Mouse (Mus musculus) heart, adult 11 months (tissue): ENCODE results near the gene Rmnd5a.
A peak's percentile ranks its signal among the peaks of the same experiment; 100 is the strongest.

Experiments used
- DNase-seq: peaks from one replicate; pipeline ENCODE4 v3.0.0; 2022

Rmnd5a gene

GRCm38 (mm10) chr6:71369416-71369815, 71.0 kb downstream of the Rmnd5a start:
- peak; percentile 28 for DNase-seq

DNA sequence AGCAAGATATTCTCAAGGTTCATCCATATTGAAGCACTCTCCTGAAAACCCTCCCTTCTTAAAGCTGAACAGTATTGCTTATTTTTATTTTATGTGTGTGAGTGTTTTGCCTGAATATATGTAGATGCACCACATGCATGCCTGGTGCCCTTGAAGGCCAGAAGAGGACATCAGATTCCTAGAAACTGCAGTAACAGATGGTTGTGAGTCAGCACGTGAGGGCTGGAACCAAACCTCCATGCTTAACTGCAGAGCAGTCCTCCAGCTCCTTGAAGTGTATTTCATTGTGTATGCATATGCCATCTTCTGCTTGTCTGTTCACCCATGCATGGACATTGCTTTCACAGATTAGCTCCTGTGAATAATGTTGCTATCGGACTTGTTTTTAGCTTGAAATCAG, 76.4 kb downstream of the Rmnd5a start:
- DNase-seq = peak; percentile 14

DNA sequence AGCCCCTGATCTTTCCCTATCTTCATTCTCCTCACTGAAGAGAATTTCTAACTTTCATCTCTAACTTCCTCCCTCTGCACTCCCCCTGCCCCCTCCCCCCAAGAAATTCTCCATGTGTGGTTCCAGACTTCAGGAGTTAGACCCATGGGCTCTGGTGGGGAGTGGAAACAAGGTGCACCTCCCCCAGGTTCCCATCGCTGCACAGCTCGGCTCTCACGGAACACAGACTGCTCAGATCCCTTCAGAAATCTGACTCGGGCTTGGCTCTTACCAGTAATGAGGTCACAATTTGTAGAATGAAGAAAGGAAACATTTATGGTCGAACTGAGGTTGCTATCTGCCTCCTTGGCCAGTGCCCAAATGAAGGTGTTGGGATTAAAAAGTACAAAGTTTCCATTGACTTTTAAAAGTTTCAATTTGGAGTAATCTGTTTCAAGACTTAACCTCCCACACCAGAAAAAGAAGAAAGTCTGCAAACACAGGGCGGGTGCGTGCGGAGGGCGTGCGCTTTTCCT, 79.2 kb downstream of the Rmnd5a start:
- DNase-seq = no peak

DNA sequence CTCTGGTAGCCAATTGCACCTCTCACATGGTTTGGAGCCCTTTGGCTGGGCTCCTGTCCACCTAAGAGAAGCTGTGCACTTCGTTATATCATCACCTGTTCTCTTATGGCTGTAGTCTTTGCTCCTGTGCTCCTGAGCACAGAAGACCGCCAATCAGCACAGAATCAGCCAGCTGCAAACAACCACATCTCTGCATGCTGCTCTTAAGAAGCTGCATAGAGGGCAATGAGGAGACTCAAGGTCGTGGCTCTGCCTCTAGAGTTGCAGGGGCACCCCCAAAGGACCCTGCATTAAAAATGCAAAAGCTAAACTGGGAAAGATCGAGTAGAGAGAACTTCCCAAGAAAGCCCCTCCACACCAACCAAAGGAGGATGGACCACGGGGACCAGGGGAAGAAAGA, 79.7 kb downstream of the Rmnd5a start:
- no peak for DNase-seq

- DNase-seq = peak; percentile 77
Measured at GRCm38 (mm10) chr6:71360221-71360620, 80.2 kb downstream of the Rmnd5a start.

- DNase-seq = no peak
Measured at GRCm38 (mm10) chr6:71357493-71357892, 82.9 kb downstream of the Rmnd5a start.

GRCm38 (mm10) chr6:71353722-71354121, 86.7 kb downstream of the Rmnd5a start:
- DNase-seq = no peak

- DNase-seq = no peak
Measured at GRCm38 (mm10) chr6:71352866-71353427, 87.5 kb downstream of the Rmnd5a start.

- no peak for DNase-seq
Measured at GRCm38 (mm10) chr6:71352201-71352600, 88.2 kb downstream of the Rmnd5a start.

GRCm38 (mm10) chr6:71351201-71351600, 89.2 kb downstream of the Rmnd5a start:
- no peak for DNase-seq

DNA sequence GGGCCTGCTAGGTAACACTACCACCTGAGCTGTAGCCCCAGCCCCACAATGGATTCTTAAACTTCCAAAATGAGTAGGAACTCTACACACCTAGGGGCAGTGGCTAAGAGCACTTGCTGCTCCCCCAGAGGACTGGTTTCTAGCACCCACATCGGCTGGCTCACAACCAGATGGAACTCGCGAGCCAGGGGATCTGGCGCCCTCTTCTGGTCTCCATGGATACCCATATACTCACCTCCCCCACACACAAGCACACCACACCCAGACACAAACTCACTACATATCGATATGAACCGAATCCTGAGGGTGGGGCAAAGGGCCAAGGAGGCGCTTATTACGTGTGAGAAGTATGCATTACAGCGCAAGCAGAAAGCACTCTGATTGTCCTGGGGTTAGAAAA, 92.4 kb downstream of the Rmnd5a start:
- no peak for DNase-seq

- DNase-seq = no peak
Measured at GRCm38 (mm10) chr6:71341179-71341578, 99.3 kb downstream of the Rmnd5a start.

- peak; percentile 41 for DNase-seq
Measured at GRCm38 (mm10) chr6:71339351-71339750, 101.1 kb downstream of the Rmnd5a start.

- peak; percentile 14 for DNase-seq
Measured at GRCm38 (mm10) chr6:71338941-71339340, 101.5 kb downstream of the Rmnd5a start.
